Mouse (Mus musculus) ES-Bruce4 (cell line): Measurements from ENCODE around the gene Traip.

Experiments
- EP300 ChIP-seq: IDR thresholded peaks from 2 replicates; pipeline ENCODE4 v1.6.1; 2011; ENCODE audit warnings: low read depth, low read length; ENCODE audit not compliant: insufficient read depth
- POLR2A ChIP-seq: IDR thresholded peaks from one replicate; pipeline ENCODE4 v1.8.1; 2011; ENCODE audit warnings: low read length; ENCODE audit not compliant: insufficient read depth

DNA sequence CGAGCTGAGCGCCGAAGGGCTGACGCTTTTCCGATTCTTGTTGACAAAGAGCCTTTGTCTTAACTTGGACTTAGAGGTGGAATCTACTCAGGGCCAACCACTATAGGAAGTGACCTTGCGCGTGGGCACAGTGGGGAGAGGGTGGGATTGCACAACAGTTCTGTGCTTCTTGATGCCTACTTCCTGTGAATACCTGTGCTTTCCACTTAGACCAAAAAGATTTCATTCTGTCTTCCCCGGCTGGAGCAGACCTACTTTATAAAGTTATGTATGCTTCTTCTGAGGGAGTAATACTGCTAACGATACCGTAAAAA is at the start of gene Traip:
- TF ChIP-seq POLR2A = no peak
- no peak for TF ChIP-seq EP300
